Mouse (Mus musculus) thymus, postnatal 10 days (tissue): ENCODE results near the gene Nrxn1.
"Not testable (repeated sequence)": the region's sequence is repeated elsewhere in the genome, so short reads cannot be mapped to it uniquely, and the experiment has no call there.

Experiments used
- DNase-seq, 2 experiments: peaks; one replicate each; pipeline ENCODE4 v3.0.0; 2021; ENCODE audit warnings: low spot score in 2 of 2

Nrxn1 gene

DNA sequence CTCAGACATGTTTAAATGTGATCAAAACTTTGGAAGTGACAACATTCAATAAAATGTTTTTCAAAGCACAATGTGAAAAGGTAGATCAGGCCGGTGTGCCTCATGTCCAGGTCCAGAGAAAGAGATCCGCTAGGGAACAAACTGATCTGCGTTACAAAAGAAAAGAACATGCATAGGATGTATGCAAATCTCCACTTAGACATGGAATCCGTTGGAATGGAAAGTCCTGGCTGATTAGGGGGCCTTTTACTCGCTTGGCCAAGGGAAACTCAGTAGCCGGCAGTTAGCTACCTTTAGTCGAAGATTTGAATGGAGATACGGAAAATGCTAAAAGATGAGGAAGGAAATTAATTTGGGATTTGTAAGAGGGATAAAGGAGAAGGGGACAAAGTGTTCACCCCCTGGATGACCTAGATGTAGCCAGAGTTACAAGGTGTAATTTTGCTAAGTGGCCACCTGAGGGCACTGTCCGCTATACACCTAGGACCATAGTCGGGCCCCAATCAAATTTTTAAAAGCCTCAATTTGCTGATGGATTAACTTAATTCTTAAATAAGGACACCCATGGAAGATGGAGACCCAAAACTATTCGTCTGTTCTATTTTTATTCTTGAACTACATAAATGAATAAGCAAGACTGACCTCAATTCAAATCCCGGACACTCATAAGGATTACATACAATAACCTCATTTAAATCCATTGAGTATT lies 508.9 kb downstream of the Nrxn1 start:
- no peak for DNase-seq

DNA sequence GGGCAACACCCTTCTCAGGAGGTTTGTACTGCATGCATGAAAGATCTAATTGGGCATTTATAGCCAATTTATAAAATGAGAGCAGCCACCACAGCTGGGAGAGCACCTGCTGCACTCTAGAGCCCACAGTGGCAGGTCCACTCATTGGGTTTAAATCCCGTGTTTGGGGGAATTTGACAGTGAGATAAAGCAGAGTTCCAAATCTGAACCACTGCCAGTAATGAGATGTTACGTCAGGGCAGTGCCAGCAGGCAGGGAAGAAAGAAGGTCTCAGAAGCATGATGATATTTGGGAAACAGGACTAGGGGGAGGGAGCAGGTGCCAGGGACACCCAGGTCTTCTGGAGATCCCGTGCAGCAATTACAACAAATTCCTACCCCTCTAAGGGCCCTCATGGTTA lies 509.7 kb downstream of the Nrxn1 start:
- DNase-seq, result no peak

DNA sequence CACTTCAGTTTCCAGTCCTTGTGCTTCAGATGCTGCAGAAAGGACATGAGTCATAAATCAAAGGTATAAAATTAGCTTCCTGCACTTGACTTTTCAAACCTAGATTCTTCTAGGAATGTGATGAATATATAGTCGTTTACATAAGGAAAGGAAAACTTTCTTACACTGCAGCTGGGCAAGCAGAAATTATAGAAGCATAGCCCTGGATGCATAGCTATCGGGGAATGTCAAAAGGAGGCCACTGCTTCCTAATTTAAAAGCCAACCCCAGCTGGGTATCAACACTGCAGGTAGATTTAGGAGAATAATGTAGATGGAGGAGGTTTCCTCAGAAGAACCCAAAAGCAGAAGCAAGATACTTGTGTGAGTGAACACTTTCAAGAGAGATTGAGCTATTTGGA lies 523.0 kb downstream of the Nrxn1 start:
- DNase-seq, result no peak

DNA sequence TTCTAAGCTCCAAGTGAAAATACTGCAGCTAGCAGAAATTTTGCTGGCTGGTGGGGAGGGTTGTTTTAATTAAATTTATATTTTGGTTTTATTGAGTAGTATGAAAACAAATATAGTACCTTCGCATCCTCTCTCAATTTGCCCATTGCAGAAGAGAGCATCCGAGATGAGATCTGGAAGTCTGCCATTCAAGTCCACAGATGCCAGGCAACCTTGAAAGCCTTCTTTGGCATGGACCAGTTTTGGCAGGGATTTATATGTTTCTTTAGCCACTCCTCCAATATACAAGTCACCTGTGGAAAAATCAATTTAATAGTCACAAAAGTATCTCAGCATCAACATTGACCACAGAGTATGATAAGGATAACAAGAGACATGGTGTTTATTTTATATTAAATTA lies 527.7 kb downstream of the Nrxn1 start:
- DNase-seq, result no peak

DNA sequence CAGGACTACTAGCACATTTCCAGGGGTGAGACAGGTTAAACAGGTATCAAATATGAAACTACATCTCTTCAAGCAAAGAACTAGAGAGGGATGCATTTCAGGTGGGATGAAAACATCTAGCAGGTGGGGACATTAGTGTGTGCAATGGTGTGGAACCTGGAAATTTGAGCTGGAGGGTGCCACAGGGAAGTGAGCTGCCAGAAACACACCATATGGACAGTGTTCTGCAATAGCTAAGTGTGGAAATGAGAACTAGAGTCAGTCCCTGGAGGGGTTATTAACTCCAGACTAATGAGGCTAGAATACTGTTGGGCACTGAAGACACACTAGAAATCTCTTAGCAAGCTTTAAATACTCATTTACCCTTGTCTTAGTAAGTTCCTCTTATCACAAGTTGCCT lies 536.5 kb downstream of the Nrxn1 start:
- no peak for DNase-seq

DNA sequence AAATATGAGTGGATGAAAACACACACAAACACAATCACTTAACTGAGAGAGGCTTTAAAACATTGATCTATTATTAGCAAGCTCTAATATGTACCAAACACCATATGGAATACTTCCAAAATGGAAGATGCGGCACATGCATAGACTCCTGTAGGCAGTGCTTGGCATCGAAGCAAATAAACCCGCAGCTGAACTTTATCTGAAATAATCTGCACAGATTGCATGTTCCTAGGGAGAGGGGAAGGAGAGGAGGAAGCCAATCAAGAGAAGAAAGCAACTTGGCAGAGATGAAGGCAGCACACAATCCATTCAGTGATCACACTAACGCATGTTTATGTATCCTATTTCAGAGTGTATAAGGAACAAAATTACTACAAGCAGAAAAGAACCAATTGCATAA lies 542.5 kb downstream of the Nrxn1 start:
- no peak for DNase-seq

DNA sequence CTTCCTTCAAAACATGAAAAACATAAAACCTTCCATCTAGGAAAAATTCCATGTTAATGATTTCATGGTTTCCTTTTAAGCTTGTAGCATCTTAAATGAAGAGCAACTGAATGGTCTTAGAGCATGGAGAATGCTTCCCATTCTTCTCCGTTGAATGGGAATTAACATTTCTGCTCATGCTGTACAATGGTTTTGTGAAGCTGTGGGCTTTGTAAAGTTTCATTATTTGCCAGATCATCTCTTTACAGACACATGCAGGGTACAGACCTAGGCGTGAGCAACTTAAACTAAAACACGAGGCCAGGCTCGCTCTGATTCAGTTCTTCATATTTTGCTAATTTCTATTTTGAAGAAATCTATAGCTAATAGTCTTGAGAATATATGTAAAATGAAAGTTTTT lies 546.1 kb downstream of the Nrxn1 start:
- no peak for DNase-seq

DNA sequence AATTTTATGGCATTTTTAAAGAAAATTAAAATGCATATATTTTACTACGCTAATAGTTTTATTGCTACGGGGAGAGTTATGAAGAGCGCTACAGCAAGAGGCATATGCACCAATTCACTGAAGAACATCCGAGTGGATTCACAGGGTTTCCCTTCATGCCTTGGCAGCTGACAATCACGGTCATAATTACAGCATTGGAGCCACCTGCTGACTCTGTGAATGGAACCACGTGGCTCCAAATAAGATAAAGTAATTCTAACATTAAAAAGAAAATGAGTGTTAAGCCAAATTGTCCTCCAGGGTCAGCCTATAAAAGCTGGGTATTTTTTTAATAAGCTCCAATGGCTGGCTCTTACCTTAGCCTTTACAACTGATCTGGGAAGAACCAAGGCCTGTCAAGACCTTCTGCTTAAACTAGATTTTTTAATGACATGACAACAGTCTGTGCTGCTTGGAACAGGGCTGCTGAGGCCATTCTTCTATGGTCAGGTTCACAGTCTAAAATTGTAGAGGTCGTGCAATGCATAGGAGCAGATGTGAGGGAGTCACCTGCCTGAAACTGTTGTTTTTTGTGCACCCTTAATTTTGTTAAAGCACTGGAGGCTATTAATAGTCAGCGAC lies 548.1 kb downstream of the Nrxn1 start:
- DNase-seq, result no peak

DNA sequence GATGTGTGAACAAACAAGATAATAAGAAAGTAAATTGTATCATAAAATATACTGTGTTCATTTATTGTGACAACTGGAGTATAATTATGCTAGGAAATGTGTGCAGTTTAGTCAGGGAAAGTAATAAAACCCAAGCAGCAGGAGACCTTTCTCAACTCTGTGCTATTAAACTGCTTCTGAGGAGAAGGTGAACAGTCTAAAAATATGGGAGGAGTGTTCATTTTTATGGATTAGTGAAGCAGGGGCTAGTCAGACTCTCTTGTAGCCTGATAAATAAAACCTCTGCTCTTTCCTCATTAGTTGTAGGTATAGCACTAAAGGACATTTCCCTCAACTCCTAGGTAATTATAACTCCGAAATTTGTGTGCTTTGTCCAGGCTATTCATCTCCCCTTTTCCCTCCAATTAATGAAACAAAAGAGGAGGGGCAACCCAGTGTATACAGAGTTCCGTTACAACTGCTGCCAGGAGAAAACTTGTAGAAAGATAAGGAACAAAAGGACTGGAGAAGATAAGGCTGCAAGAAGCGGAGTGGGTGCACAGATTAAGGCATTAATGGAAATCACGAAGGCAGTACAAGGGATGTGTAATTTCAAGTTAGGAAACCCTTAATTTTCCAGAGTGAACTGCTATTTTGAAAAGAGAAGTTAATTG lies 548.8 kb downstream of the Nrxn1 start:
- no peak for DNase-seq

DNA sequence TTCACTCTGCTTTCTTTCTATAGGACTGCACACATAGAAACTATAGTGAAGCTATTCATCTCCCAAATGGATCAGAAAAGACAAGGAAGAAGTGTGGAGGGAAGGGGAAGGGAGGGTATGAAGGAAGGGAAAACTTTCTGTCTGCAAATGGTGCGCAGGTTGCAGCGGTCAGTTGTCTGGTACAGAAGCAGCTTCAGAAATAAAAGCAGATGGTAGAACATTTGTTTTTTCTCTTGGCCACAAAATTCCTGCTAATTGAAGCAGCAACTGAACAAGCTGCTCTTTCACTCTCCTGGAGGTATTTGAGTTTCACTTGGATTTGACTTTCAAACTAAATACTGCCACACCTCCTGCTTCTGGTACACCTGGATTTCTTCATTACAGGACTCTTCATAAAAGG lies 561.4 kb downstream of the Nrxn1 start:
- no peak for DNase-seq

DNA sequence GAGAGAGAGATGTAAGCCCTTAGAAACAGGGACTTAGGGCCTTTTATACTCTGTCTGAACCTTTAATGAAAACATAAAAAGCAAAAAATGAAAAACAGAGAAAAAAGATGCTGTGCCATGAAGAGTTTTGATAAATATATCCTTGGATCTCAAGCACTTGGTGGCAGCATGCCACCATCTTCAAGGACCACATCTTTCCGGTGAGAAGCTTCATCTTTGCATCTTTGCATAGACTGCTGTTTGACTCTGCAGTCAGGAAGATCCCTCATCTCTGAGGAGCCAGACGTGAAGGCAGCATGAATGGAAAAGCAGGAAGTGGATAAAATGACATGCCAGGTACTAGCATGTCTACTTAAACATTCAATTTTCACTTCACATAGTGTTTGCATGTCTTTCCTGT lies 586.8 kb downstream of the Nrxn1 start:
- DNase-seq, result no peak

DNA sequence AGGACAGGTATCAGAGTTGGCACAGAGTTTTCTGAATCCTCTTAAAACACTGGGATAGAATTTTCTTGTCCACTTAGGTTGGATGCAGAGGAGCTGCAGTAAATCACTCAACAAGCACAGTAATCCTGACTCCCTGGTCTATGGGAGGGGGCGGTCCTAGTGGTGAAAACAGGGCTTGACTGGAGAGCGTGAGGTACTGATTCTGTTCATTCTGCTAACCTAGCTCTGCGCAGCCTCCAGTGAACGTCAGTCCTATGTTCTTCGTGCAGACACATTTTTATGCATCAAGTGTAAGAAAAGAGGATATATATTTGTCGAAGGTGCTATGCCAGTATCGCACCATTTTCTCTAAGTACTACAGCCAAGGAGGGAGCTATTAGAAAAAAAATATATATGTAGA lies 588.9 kb downstream of the Nrxn1 start:
- not testable (repeated sequence) for DNase-seq

DNA sequence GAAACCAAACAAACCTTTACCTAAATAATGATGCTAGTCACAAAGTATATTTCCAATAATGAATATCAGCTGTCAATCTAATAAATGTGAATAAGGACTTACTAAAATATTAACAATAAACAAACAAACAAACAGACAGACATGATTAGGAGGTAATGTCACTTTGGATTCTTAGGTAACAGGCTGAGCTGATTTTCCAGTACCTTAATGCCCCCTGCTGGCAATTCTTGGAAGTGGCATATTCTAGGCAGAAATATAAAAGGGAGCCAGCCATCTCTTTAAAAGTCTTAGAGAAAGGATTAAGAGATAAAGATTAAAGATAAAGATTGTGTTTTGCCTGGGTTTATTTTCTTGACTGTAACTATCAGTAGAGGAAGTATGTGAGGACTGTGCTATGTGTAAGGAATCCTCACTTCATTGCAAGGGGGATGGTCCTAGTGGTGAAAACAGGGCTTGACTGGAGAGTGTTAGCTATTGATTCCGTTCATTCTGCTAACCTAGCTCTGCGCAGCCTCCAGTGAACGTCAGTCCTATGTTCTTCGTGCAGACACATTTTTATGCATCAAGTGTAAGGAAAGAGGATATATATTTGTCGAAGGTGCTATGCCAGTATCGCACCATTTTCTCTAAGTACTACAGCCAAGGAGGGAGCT lies 591.7 kb downstream of the Nrxn1 start:
- peak in 1 of 2 experiments; percentile 17 for DNase-seq

DNA sequence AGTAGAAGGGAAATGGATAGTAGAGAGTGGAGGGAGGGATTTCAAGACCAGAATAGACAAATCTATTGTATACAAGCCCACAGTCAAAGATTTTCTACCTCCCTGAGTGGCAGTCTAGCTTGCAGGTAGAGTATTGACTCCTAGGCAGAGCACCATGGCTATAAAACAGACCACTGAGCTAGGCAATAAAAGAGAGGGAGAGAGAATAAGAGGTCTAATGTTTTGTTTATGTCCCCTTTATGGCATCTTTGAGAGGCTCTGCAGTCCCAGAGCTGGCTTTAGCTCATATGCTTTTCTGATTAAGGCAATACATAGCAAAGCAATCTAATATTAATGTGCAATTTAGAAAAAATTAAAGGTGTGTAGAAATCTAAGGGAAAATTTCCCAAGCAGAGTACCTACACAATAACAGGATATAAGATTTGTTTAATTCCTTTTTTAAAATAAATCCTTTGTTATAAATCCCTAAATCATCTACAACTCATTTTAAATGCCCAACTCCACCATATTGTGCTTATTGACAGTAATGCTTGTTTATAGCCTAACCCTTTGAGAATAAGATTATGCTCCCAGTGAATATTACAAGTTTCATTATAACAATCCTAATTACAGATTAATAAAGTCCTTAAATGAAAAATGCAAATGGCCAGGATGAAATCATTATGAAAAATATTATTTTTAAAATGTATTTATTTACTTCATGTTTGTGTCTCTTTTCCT lies 613.2 kb downstream of the Nrxn1 start:
- no peak for DNase-seq

DNA sequence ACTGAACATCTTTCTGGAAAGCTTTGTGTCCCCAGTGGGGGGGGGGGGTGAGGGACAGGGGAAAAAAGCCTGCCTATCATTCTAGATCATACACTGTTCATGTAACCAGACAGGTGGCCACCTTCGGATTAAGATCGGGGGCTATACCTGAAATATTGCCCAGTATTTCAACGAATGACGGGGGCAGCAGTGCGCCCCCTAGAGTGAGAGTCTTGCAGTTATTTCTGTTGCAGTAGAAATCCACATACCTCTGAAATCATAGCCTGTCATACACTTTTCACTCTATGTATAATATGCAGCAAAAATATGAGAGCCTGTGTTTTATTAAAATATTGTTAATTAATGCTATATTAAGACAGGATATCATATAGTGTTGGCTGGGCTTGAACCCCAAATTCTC lies 636.1 kb downstream of the Nrxn1 start:
- no peak for DNase-seq

DNA sequence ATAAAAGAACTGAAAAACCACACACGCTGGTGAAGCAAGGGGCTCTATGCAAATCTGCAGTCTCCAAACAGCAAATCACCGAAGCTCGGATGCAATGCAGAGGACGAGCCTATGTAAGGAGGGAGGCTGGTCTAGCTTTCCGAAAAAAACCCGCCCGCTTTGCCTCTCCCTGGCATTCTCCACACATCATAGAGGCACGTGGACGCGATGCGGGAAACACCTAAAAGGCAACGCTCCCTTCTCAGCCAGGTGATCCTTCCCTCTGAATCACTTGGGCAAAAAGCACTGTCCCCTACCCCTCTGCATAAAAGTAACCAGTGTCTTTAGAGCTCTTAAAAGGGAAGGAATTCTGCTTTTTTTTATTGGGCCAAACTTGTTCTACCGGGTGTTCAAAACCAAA lies 637.0 kb downstream of the Nrxn1 start:
- no peak for DNase-seq

DNA sequence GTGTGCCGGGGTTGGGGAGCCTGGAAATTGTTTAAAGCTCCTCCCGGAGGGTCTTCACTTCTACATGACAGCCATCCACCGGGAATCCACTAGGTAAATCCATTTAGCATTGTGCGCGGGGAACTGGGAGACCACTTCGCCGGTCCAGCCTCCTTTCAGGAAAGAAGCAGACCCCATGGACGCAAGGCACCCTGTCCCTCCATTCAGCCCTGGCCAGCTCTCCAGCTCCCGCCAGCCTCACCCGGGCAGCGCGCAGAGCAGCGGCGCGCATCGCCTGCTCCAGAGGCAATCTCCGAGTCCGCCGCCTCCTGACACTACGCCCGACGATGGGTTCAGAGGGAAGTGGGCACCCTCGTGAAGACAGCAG lies 637.5 kb downstream of the Nrxn1 start:
- DNase-seq, result no peak

DNA sequence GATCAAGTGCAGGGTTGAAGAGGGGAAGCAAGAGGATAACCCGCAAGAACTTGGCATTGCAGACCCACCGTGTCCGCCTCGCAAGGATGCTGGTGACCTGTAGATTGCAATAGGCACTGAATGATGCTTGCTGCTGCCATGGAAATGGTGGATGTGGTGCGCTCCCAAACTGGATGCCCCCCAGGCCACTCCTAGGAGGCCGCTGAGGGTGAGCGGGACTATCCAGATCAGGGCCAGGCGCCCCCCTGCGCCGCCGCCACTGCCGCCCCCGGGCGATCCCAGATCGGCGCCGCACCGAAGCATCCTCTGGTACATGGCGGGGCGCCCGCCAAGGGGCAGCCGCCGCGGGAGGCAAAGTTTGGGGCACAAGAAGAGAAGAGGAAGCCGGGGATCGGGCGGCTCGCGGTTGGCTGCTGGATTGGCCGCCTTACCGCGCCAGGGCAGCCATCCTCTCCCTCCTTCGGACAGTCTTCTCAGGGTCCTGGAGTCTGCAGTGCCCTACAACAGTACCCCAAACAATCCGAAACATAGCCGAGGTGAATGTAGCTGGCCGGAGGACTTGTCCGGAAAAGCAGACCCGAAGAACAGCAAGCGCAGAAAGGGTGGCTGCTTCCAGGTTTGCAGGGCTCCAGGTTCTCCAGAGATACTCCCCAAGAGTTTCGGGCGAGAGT lies 638.0 kb downstream of the Nrxn1 start:
- DNase-seq, result no peak

DNA sequence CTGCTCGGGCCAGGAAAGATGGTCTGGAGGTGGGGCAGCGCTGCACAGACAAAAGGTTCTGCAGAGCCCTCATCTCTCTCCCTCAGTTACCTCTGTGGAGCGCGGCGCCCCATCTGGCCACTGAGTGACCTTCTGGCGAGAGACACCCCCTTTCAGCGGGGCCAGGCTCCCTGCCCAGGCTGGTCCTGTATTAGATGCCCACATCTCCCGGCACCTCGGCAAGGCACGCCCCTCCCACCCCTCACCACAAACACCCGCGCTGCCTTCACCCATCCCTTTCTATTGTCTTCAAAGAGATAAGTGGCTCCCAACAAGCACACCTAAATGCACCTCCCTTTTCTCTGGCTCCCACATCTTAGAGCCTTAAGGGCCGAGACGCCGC lies 638.5 kb downstream of the Nrxn1 start:
- DNase-seq, result no peak

DNA sequence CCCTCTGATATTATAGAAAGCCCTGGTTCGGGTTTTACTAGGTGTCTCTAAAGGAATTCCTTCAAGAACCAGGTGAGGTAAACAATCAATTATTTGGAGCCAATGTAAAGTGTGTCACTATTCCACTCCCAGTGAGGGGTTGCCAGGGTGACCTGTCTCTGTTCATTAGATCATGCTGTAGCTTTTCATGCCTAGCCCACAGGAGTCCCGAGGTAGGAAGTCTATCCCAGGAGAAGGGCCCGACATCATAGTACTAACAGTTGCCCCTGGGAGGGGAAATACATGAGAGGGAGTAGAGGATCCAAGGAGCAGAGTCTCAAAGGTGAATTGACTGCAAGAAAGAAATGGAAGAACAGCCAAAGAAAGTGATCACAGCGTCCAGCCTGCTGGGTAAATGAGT lies 639.6 kb downstream of the Nrxn1 start:
- no peak for DNase-seq

DNA sequence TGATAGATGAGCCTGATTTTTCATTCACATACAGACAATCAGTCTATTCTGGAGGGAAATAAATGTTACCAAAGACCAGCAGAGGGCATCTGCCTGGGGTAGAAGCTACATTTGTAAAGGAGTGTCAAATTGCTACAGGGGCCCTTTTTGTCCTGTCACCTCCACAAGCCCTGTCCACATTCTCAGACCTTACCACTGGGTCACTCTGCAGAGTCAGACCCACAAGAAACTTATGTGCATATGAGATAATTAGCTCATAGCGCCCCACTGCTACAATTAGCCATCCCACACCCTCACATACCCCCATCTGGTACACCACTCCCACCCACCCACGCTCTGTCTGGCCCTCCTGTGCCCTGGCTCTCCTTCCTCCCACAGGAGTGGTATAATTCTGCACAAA lies 640.1 kb downstream of the Nrxn1 start:
- no peak for DNase-seq

DNA sequence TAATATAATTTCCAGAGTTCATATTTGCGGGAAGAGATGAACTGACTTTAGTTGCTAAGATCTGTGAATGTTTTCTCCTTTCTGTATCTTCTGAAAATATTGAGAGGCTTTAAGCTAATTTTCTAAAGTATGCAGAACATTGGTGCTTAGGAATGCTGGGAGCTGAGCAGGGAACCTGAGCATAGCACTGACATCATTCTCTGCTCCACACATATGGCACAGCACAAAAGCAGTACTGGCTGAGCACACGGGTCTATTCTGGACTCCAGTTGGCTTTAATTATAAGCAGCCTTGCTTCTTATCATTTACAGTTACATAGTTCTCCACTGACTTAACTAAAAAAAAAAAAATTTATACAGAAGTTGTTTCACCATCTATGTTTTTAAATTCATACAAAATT lies 641.5 kb downstream of the Nrxn1 start:
- DNase-seq, result no peak
